Mouse (Mus musculus): Measurements from ENCODE around the gene Foxk1. TPM values are rescaled to one million over a fixed set of nuclear protein-coding genes. Genes with fewer than 3 reads are reported as not detected.

Foxk1 gene
- total and polyA plus RNA-seq, 2 experiments, result 3.0 to 7.6 TPM

DNA sequence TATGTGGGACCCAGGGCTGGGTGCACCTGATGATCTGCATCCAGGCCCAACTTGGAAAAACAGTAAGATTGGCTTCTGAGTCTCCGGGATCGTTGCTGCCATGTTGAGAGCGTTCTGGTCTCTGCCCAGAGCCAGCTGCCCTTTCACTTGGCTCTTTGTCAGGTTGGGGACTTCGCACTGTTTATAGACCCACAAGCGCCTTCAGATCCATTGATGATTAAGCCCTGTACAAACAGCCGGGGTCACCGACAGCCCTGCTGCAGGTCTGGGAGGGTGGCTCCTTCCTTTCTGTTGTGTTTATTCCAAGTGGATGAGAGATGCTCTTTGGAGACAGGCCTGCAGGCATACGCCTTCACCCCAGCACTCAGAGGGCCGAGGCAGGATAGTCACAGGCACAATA, 16.6 kb downstream of the Foxk1 start:
- Histone ChIP-seq H3K27ac (replicated peaks; ENCODE audit: insufficient read depth, low read depth, low read length) (peak overlapping the region; percentile 80), H3K79me2 (ENCODE audit: control insufficient read depth, insufficient read depth, low read length) (peaks cover 40% of the 10 kb centered on the region), H3K36me3 (ENCODE audit: control insufficient read depth, insufficient read depth, low read length) (no peaks in the 10 kb centered on the region), H3K9ac (ENCODE audit: low read depth, low read length) (no peak overlapping the region), H3K4me1 (ENCODE audit: control insufficient read depth, insufficient read depth, low read length) (peaks cover 37% of the 10 kb centered on the region), H3K4me3 (ENCODE audit: insufficient read depth, low read depth, low read length) (no peak overlapping the region), H3K27me3 (ENCODE audit: control insufficient read depth, insufficient read depth, low read length) (no peaks in the 10 kb centered on the region)
- WGBS, result 29% methylated on average over 9 of the region's 9 CpGs
- DNase-seq (ENCODE audit: extremely low read depth, low read depth, low spot score), result peak; percentile 96
- TF ChIP-seq POLR2A (IDR thresholded peaks at IDR 0.05; ENCODE audit: extremely low read depth, insufficient read depth, low read length) (no peak), CTCF (IDR thresholded peaks at IDR 0.05; ENCODE audit: low read depth, low read length) (no peak)

DNA sequence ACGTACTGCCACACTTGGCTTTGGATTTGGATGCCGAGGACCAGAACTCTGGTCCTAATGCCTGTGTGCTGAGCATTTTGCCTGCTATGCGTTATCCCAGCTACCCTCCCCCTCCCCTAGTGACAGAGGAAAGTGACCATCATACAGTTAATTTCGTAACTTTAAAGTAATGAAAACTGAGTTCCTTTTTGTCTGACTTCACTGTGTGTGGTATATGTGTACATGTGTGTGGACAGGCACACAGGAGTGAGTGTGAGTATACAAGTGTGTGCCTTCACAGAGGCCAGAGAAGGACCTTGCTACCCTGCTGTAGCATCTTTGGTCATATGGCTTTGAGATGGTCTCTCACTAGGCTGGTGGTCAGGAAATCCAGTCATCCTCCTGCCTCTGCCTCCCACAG, 17.1 kb downstream of the Foxk1 start:
- Histone ChIP-seq H3K9ac (ENCODE audit: low read depth, low read length) (no peak overlapping the region), H3K79me2 (ENCODE audit: control insufficient read depth, insufficient read depth, low read length) (peaks cover 43% of the 10 kb centered on the region), H3K27ac (replicated peaks; ENCODE audit: insufficient read depth, low read depth, low read length) (peak overlapping the region; percentile 41), H3K27me3 (ENCODE audit: control insufficient read depth, insufficient read depth, low read length) (no peaks in the 10 kb centered on the region), H3K36me3 (ENCODE audit: control insufficient read depth, insufficient read depth, low read length) (no peaks in the 10 kb centered on the region), H3K4me3 (ENCODE audit: insufficient read depth, low read depth, low read length) (no peak overlapping the region), H3K4me1 (ENCODE audit: control insufficient read depth, insufficient read depth, low read length) (peaks cover 36% of the 10 kb centered on the region)
- 33% methylated on average over 4 of the region's 4 CpGs for WGBS
- no peak for DNase-seq (ENCODE audit: extremely low read depth, low read depth, low spot score)
- TF ChIP-seq POLR2A (IDR thresholded peaks at IDR 0.05; ENCODE audit: extremely low read depth, insufficient read depth, low read length) (no peak), CTCF (IDR thresholded peaks at IDR 0.05; ENCODE audit: low read depth, low read length) (no peak)

DNA sequence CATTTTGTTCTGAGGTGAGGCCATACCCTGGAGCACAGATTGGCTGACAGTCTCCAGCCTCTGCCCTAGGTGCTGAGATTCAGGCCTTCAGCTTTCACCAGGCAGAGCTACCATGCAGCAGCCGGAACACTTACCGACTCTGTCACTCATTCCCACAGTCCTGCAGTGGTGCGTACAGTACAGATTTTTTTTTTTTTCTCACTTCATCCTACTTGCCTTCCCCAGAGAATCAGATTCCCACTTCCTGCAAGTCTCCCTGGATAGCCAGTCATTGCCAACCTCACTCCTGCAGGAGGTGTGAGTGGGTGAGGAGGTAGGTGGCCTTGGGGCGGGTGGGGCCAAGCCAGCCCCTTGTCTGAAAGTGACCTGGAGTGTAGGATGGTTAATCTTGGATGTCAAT, 19.0 kb downstream of the Foxk1 start:
- Histone ChIP-seq H3K9ac (ENCODE audit: low read depth, low read length) (no peak overlapping the region), H3K27me3 (ENCODE audit: control insufficient read depth, insufficient read depth, low read length) (no peaks in the 10 kb centered on the region), H3K4me3 (ENCODE audit: insufficient read depth, low read depth, low read length) (no peak overlapping the region), H3K36me3 (ENCODE audit: control insufficient read depth, insufficient read depth, low read length) (no peaks in the 10 kb centered on the region), H3K4me1 (ENCODE audit: control insufficient read depth, insufficient read depth, low read length) (peaks cover 39% of the 10 kb centered on the region), H3K27ac (replicated peaks; ENCODE audit: insufficient read depth, low read depth, low read length) (no peak overlapping the region), H3K79me2 (ENCODE audit: control insufficient read depth, insufficient read depth, low read length) (peaks cover 34% of the 10 kb centered on the region)
- DNase-seq (ENCODE audit: extremely low read depth, low read depth, low spot score), result no peak
- WGBS, result 93% methylated on average over 4 of the region's 4 CpGs
- TF ChIP-seq CTCF (IDR thresholded peaks at IDR 0.05; ENCODE audit: low read depth, low read length) (no peak), POLR2A (IDR thresholded peaks at IDR 0.05; ENCODE audit: extremely low read depth, insufficient read depth, low read length) (no peak)

DNA sequence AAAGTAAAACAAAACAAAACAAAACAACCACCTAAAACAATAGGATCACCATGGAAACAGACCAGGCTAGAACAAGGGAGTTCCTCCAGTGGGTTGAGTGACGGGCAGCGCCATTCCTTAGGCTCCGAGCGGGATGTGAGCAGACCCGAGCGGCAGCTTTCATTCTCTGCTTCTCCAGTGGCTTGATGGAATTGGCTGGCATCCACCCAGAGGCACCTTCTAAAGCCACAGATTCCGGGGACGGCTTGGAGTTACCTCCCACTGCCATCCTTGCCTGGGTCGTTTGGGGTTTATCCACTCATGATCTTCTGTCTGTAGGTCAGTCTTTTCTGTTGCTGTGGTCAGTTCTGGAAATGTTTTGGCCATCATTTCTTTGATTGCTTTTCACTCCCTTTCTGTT, 19.6 kb downstream of the Foxk1 start:
- Histone ChIP-seq H3K36me3 (ENCODE audit: control insufficient read depth, insufficient read depth, low read length) (no peaks in the 10 kb centered on the region), H3K27me3 (ENCODE audit: control insufficient read depth, insufficient read depth, low read length) (no peaks in the 10 kb centered on the region), H3K4me3 (ENCODE audit: insufficient read depth, low read depth, low read length) (no peak overlapping the region), H3K27ac (replicated peaks; ENCODE audit: insufficient read depth, low read depth, low read length) (no peak overlapping the region), H3K79me2 (ENCODE audit: control insufficient read depth, insufficient read depth, low read length) (peaks cover 36% of the 10 kb centered on the region), H3K4me1 (ENCODE audit: control insufficient read depth, insufficient read depth, low read length) (peaks cover 44% of the 10 kb centered on the region), H3K9ac (ENCODE audit: low read depth, low read length) (no peak overlapping the region)
- no peak for DNase-seq (ENCODE audit: extremely low read depth, low read depth, low spot score)
- WGBS, result 68% methylated on average over 9 of the region's 9 CpGs
- TF ChIP-seq CTCF (IDR thresholded peaks at IDR 0.05; ENCODE audit: low read depth, low read length), result no peak
- TF ChIP-seq POLR2A (IDR thresholded peaks at IDR 0.05; ENCODE audit: extremely low read depth, insufficient read depth, low read length), result no peak

DNA sequence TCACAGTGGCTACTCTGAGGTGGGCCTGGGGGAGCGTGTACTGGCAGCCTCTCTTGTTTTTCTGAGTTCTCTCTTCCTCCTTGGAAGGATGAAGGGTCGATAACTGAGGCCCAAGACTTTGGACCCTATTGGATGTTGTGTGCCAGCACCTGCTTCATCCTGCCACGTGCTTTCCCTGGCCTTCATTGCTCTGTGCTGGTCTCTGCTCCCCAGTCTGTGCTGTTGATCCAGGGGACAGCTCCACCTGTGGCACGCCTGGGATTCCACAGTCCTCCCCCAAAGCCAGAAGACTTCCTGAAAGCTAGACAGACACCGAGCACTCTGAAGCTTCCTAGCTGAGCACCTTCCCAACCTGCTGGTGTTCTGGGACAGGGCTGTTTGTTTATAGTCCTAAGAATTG, 20.6 kb downstream of the Foxk1 start:
- Histone ChIP-seq H3K27ac (replicated peaks; ENCODE audit: insufficient read depth, low read depth, low read length) (peak overlapping the region; percentile 37), H3K36me3 (ENCODE audit: control insufficient read depth, insufficient read depth, low read length) (no peaks in the 10 kb centered on the region), H3K27me3 (ENCODE audit: control insufficient read depth, insufficient read depth, low read length) (no peaks in the 10 kb centered on the region), H3K4me1 (ENCODE audit: control insufficient read depth, insufficient read depth, low read length) (peaks cover 47% of the 10 kb centered on the region), H3K4me3 (ENCODE audit: insufficient read depth, low read depth, low read length) (no peak overlapping the region), H3K9ac (ENCODE audit: low read depth, low read length) (no peak overlapping the region), H3K79me2 (ENCODE audit: control insufficient read depth, insufficient read depth, low read length) (peaks cover 36% of the 10 kb centered on the region)
- WGBS, result 22% methylated on average over 5 of the region's 5 CpGs
- peak; percentile 78 for DNase-seq (ENCODE audit: extremely low read depth, low read depth, low spot score)
- TF ChIP-seq CTCF (IDR thresholded peaks at IDR 0.05; ENCODE audit: low read depth, low read length), result peak; percentile 62
- TF ChIP-seq POLR2A (IDR thresholded peaks at IDR 0.05; ENCODE audit: extremely low read depth, insufficient read depth, low read length), result no peak

DNA sequence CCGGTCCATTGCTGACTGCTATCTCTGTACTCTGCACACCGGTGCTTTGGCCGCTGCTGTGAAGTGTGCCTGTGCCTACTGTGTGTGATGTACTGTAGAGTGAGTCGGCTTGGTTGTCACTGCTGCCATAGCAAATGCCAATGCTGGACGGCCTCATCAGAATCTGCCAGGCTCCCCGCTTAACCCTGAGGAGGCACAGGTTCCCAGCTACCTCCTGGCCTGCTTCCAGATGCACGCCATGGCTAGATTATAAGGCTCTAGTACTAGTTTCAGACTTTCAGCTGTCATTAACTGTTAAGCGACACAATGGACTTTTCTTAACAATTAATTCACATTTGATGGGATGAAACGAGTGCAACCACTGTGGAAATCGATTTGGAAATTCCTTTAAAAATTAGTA, 21.8 kb downstream of the Foxk1 start:
- H3K27ac ChIP-seq (replicated peaks; ENCODE audit: insufficient read depth, low read depth, low read length), result no peak overlapping the region
- no peak for TF ChIP-seq CTCF (IDR thresholded peaks at IDR 0.05; ENCODE audit: low read depth, low read length)
- H3K79me2 ChIP-seq (ENCODE audit: control insufficient read depth, insufficient read depth, low read length), result peaks cover 44% of the 10 kb centered on the region
- WGBS, result 96% methylated on average over 10 of the region's 10 CpGs
- DNase-seq (ENCODE audit: extremely low read depth, low read depth, low spot score), result no peak
- H3K9ac ChIP-seq (ENCODE audit: low read depth, low read length), result no peak overlapping the region
- peaks cover 40% of the 10 kb centered on the region for H3K4me1 ChIP-seq (ENCODE audit: control insufficient read depth, insufficient read depth, low read length)
- H3K36me3 ChIP-seq (ENCODE audit: control insufficient read depth, insufficient read depth, low read length), result no peaks in the 10 kb centered on the region
- H3K4me3 ChIP-seq (ENCODE audit: insufficient read depth, low read depth, low read length), result no peak overlapping the region
- no peaks in the 10 kb centered on the region for H3K27me3 ChIP-seq (ENCODE audit: control insufficient read depth, insufficient read depth, low read length)

Measured in liver, adult 2 months (tissue).